Mouse (Mus musculus) ovary, adult 18-20 months (tissue): ENCODE measurements at regions not wholly inside any gene's neighbourhood (a gene's known extent, or its start where the extent isn't known, plus 50 kb on each side); places are given as distances from the start of the nearest gene placed in this dataset.

Experiments used
- DNase-seq: peaks from one replicate; pipeline ENCODE4 v3.0.0; 2022; ENCODE audit warnings: low spot score, mixed read lengths

- no peak for DNase-seq
These were observed 92.9 kb downstream of the Zfp365 start for GRCm38 (mm10) chr10:67819534-67819933.

GRCm38 (mm10) chr10:67813901-67814300 is 98.6 kb downstream of the Zfp365 start:
- DNase-seq, result no peak

GRCm38 (mm10) chr10:67805131-67805530 is 107.3 kb downstream of the Zfp365 start:
- no peak for DNase-seq

- no peak for DNase-seq
These were observed 107.8 kb downstream of the Zfp365 start for GRCm38 (mm10) chr10:67804637-67805036.

GRCm38 (mm10) chr10:67802156-67802555 is 110.3 kb downstream of the Zfp365 start:
- no peak for DNase-seq

GRCm38 (mm10) chr10:67801619-67802018 is 110.8 kb downstream of the Zfp365 start:
- no peak for DNase-seq

- no peak for DNase-seq
These were observed 113.5 kb downstream of the Zfp365 start for GRCm38 (mm10) chr10:67798991-67799390.

- no peak for DNase-seq
These were observed 119.3 kb downstream of the Zfp365 start for GRCm38 (mm10) chr10:67793206-67793605.

- no peak for DNase-seq
These were observed 122.8 kb downstream of the Zfp365 start for GRCm38 (mm10) chr10:67789651-67790050.

- no peak for DNase-seq
These were observed 124.3 kb downstream of the Zfp365 start for GRCm38 (mm10) chr10:67788116-67788515.

- no peak for DNase-seq
These were observed 126.9 kb downstream of the Zfp365 start for GRCm38 (mm10) chr10:67785563-67785962.

GRCm38 (mm10) chr10:67778341-67778740 is 134.1 kb downstream of the Zfp365 start:
- no peak for DNase-seq

GRCm38 (mm10) chr10:67777721-67778120 is 134.7 kb downstream of the Zfp365 start:
- DNase-seq, result no peak

GRCm38 (mm10) chr10:67776851-67777250 is 135.6 kb downstream of the Zfp365 start:
- no peak for DNase-seq

- DNase-seq, result no peak
These were observed 140.7 kb downstream of the Zfp365 start for GRCm38 (mm10) chr10:67771796-67772195.

- no peak for DNase-seq
These were observed 146.4 kb downstream of the Zfp365 start for GRCm38 (mm10) chr10:67766099-67766498.

- DNase-seq, result no peak
These were observed 152.0 kb downstream of the Zfp365 start for GRCm38 (mm10) chr10:67760424-67760823.

GRCm38 (mm10) chr10:67748121-67748520 is 164.3 kb downstream of the Zfp365 start:
- DNase-seq, result no peak

- DNase-seq, result no peak
These were observed 165.0 kb downstream of the Zfp365 start for GRCm38 (mm10) chr10:67747461-67747860.

GRCm38 (mm10) chr10:67746140-67746539 is 166.3 kb downstream of the Zfp365 start:
- DNase-seq, result no peak

GRCm38 (mm10) chr10:67743561-67743960 is 168.9 kb downstream of the Zfp365 start:
- DNase-seq, result no peak

- no peak for DNase-seq
These were observed 169.6 kb downstream of the Zfp365 start for GRCm38 (mm10) chr10:67742824-67743223.

- no peak for DNase-seq
These were observed 170.2 kb downstream of the Zfp365 start for GRCm38 (mm10) chr10:67742305-67742704.

GRCm38 (mm10) chr10:67739199-67739598 is 173.3 kb downstream of the Zfp365 start:
- no peak for DNase-seq

GRCm38 (mm10) chr10:67736636-67737035 is 175.8 kb downstream of the Zfp365 start:
- no peak for DNase-seq
